Mouse (Mus musculus) left cerebral cortex, postnatal 25 days (tissue): ENCODE measurements around the gene Smndc1. TPM values are rescaled to one million over a fixed set of nuclear protein-coding genes. Genes with fewer than 3 reads are reported as not detected.
"Not testable (repeated sequence)": the region's sequence is repeated elsewhere in the genome, so short reads cannot be mapped to it uniquely, and the experiment has no call there.

Source experiments
- DNase-seq, 2 experiments: peaks; one replicate each; pipeline ENCODE4 v3.0.0; 2022; ENCODE audit warnings: low spot score in 2 of 2, mixed read lengths in 1 of 2
- intact Hi-C: fragments of 180-260 bp; cut with DNase I; formaldehyde crosslinking; loops from one replicate; pipeline ENCODE4 v1.15.1; 2025
- total RNA-seq, 2 experiments: library from RNA; stranded (reverse); gene quantifications; 2 replicates each; pipeline ENCODE4 v1.2.3; 2021

Smndc1 gene
- total RNA-seq, 2 experiments from 2014 or later, result 36.6 to 37.6 TPM

GRCm38 (mm10) chr19:53414650-53415049, 24.3 kb upstream of the Smndc1 start:
- no peak for DNase-seq
- intact Hi-C loops, result loop anchor here (5.0 kb wide), 1 partner anchor 113 kb away; the partner anchor contains the start of gene Dusp5

- intact Hi-C loops, result no loop called here
- DNase-seq, result no peak
Measured at GRCm38 (mm10) chr19:53413617-53414380, 23.4 kb upstream of the Smndc1 start.

GRCm38 (mm10) chr19:53412149-53412848, 21.9 kb upstream of the Smndc1 start:
- intact Hi-C loops, result no loop called here
- DNase-seq, result peak in 1 of 2 experiments; percentile 80

DNA sequence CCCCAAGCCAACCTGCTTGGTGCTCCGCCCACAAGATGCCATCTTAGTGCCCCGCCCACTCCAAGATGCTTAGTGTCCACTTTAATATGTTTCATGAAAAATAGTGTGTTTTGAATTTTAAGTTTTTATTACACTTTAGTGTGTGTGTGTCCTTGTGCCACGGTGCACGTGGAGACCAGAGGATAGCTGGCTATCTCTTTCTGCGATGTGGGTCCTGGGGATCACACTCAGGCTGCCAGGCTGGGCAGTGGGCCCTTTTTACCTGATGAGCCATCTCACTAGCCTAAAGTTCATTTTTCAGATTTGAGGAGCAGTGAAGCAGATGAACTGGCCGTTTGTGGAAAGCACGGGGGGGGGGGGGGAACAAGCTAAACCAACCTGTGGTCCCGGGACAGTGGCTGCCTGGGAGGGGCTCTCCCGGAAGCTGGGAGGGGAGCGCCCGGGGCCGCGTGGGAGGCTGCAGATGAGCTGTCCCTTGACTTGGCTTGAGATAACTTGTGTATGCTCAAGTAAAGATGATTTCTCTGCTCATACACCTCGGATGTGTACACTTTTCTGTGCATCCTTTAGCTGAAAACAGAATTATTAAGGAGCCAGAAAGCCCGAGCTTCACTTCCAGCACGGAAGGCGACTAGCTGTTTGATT, 19.4 kb upstream of the Smndc1 start:
- intact Hi-C loops, result no loop called here

GRCm38 (mm10) chr19:53408398-53408797, 18.0 kb upstream of the Smndc1 start:
- intact Hi-C loops, result no loop called here
- no peak for DNase-seq

More for the DNA sequence above, 19.4 kb upstream of the Smndc1 start:
- no peak for DNase-seq

- intact Hi-C loops, result no loop called here
Measured at GRCm38 (mm10) chr19:53407350-53407749, 17.0 kb upstream of the Smndc1 start.

DNA sequence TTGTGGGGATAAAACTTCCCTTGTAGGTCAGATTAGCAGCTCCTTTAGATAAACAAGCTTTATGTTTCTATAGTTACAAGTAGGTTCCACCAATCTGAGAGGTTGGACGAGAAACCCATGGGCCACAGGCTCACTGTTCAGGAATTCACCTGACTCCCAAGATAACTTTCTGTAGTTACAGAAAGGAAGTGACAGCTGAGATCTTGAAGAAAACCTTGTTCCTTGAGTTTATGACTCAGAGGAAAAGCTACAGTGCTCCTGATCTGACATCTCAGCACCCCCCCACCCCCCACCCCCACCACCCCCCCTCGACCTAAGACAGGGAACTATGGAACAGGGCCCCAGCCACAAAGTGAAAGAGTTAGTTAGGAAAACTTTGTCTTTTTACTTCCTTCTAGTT, 15.4 kb upstream of the Smndc1 start:
- DNase-seq, result no peak
- intact Hi-C loops, result no loop called here

More at GRCm38 (mm10) chr19:53407350-53407749, 17.0 kb upstream of the Smndc1 start:
- DNase-seq, result no peak

- intact Hi-C loops, result no loop called here
- DNase-seq, result no peak
Measured at GRCm38 (mm10) chr19:53404837-53405356, 14.5 kb upstream of the Smndc1 start.

- intact Hi-C loops, result no loop called here
- no peak for DNase-seq
Measured at GRCm38 (mm10) chr19:53404219-53404836, 13.9 kb upstream of the Smndc1 start.

DNA sequence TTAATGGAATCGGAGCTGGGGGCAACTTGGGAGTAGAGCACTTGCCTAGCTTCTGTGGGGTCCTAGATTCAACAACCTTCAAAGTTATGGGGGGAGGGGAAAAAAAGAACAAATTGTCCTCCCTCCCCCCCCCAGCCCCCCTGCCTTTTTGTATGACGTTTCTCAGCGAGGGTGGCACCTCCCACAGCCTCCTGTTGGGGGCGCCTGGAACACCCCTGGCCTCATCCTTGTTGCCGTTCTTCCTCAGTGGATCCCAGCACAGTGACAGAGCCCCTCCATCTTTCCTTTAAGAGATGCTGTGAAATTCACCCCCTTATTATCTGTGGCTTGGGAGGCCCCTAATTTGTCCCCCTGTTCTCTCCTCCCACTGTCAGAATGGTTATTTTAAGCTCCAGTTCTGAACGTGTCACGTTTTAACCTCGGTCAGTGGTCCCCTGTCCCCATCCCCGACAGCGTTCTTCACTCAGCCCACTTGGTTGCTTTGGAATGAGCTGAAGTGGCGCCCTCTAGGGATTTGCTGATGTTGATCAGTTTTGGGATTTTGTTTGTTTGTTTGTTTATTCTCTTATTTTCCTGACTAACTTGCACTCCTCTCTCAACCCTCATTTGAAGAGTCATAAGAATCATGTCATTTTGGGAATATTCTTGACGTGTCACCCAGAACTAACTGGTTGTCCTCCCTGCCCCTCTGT, 12.5 kb upstream of the Smndc1 start:
- intact Hi-C loops, result no loop called here
- DNase-seq, result no peak

GRCm38 (mm10) chr19:53400332-53401110, 10.1 kb upstream of the Smndc1 start:
- no peak for DNase-seq
- intact Hi-C loops, result no loop called here

- intact Hi-C loops, result no loop called here
- DNase-seq, result no peak
Measured at GRCm38 (mm10) chr19:53399213-53399612, 8.8 kb upstream of the Smndc1 start.

GRCm38 (mm10) chr19:53397451-53398233, 7.3 kb upstream of the Smndc1 start:
- intact Hi-C loops, result loop anchor here (1.0 kb wide), 1 partner anchor 185 kb away; no protein-coding TSS in a partner anchor
- DNase-seq, result no peak

GRCm38 (mm10) chr19:53395805-53396204, 5.4 kb upstream of the Smndc1 start:
- DNase-seq, intact Hi-C loops: not testable (repeated sequence)

GRCm38 (mm10) chr19:53394956-53395355, 4.6 kb upstream of the Smndc1 start:
- intact Hi-C loops, result loop anchor here (1.0 kb wide), 1 partner anchor 184 kb away; no protein-coding TSS in a partner anchor
- DNase-seq, result not testable (repeated sequence)

DNA sequence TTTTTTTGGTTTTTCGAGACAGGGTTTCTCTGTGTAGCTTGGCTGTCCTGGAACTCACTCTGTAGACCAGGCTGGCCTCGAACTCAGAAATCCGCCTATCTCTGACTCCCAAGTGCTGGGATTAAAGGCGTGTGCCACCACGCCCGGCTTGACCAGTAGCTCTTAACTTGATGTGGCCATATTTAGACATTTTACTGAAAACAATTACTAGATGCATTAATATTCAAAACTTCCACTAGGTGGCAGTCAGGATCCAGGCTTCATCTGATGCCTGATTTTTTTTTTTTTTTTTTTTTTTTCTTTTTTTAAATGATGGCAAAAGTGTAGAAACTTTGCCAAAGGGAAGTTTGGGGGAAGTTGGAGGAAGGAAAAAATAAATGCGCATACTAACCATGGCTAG, 4.2 kb upstream of the Smndc1 start:
- intact Hi-C loops, result loop anchor here (1.0 kb wide), 1 partner anchor 185 kb away; no protein-coding TSS in a partner anchor
- peak in 1 of 2 experiments; percentile 44 for DNase-seq

DNA sequence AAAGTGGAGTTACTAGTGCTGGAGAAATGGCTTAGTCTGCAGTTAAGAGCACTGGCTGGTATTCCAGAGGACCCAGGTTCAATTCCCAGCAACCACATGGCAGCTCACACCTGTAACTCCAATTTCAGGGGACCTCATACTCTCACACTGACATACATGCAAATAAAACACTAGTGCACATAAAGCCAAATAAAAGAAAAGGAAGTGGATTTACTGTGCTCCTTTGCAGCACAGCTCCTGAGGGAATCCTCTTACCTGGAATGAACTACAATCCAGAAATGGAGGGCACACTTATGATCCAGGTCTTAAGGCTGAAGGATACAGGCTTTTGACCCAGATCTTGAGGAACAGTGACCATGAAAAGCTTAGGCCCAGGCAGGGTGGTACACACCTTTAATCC, 3.3 kb upstream of the Smndc1 start:
- intact Hi-C loops, result loop anchor here (1.0 kb wide), 1 partner anchor 186 kb away; no protein-coding TSS in a partner anchor
- no peak for DNase-seq
